Mouse (Mus musculus) thymus, postnatal 0 days (tissue): ENCODE data around the gene Slf2. TPM values are rescaled to one million over a fixed set of nuclear protein-coding genes. Genes with fewer than 3 reads are reported as not detected.

Source experiments
- DNase-seq: peaks from one replicate; pipeline ENCODE4 v3.0.0-alpha.2; 2015; ENCODE audit warnings: low spot score
- polyA plus RNA-seq: library from polyadenylated mRNA; unstranded; fragments of >200 nt; fragmentation: Nextera tagmentation; extraction: Ambion mirVana; gene quantifications from 2 replicates; pipeline ENCODE4 v1.2.1, GENCODE M21; 2015

Slf2 gene
- polyA plus RNA-seq, 1 experiment from 2014 or later = 17.3 TPM

- no peak for DNase-seq
Observed at GRCm38 (mm10) chr19:44982477-44983115, 51.6 kb downstream of the Slf2 start.

- no peak for DNase-seq
Observed at GRCm38 (mm10) chr19:44983366-44983765, 52.4 kb downstream of the Slf2 start.

- no peak for DNase-seq
Observed at GRCm38 (mm10) chr19:44984420-44984819, 53.5 kb downstream of the Slf2 start.

GRCm38 (mm10) chr19:44985159-44985988 lies 54.4 kb downstream of the Slf2 start:
- DNase-seq = no peak

- DNase-seq = no peak
Observed at GRCm38 (mm10) chr19:44987004-44987403, 56.1 kb downstream of the Slf2 start.

GRCm38 (mm10) chr19:44987851-44988250 lies 56.9 kb downstream of the Slf2 start:
- no peak for DNase-seq

GRCm38 (mm10) chr19:44988321-44988720 lies 57.4 kb downstream of the Slf2 start:
- no peak for DNase-seq

GRCm38 (mm10) chr19:44988831-44989566 lies 58.0 kb downstream of the Slf2 start, which contains the start of gene Sema4g:
Gene Sema4g (plus strand): TSS chr19:44989101.
- DNase-seq = peak; percentile 53

GRCm38 (mm10) chr19:44989567-44990495 lies 58.9 kb downstream of the Slf2 start:
- DNase-seq = no peak

GRCm38 (mm10) chr19:44991031-44991430 lies 60.1 kb downstream of the Slf2 start:
- DNase-seq = no peak

GRCm38 (mm10) chr19:44992246-44992645 lies 61.3 kb downstream of the Slf2 start:
- DNase-seq = no peak

- no peak for DNase-seq
Observed at GRCm38 (mm10) chr19:44992712-44993111, 61.8 kb downstream of the Slf2 start.

- DNase-seq = no peak
Observed at GRCm38 (mm10) chr19:44997786-44998185, 66.8 kb downstream of the Slf2 start.

- DNase-seq = no peak
Observed at GRCm38 (mm10) chr19:44999647-45000046, 68.7 kb downstream of the Slf2 start.

- DNase-seq = no peak
Observed at GRCm38 (mm10) chr19:45002301-45002700, 71.3 kb downstream of the Slf2 start.

- DNase-seq = no peak
Observed at GRCm38 (mm10) chr19:45003740-45004516, 73.0 kb downstream of the Slf2 start.

- DNase-seq = peak; percentile 45
Observed at GRCm38 (mm10) chr19:45005444-45005843, 74.5 kb downstream of the Slf2 start, which contains the start of gene Twnk. Gene Twnk (plus strand): TSS chr19:45005663.

- DNase-seq = peak; percentile 92
Observed at GRCm38 (mm10) chr19:45005957-45006712, 75.2 kb downstream of the Slf2 start, which contains the start of gene Mrpl43. Gene Mrpl43 (minus strand): TSS chr19:45006442.

- DNase-seq = no peak
Observed at GRCm38 (mm10) chr19:45007021-45007420, 76.1 kb downstream of the Slf2 start.
